Mouse (Mus musculus): ENCODE measurements around the gene Smim24. TPM values are rescaled to one million over a fixed set of nuclear protein-coding genes. Genes with fewer than 3 reads are reported as not detected.
A peak's percentile ranks its signal among the peaks of the same experiment; 100 is the strongest.

The Smim24 gene
- total RNA-seq, 2 experiments from 2014 or later = 1.1 to 1.2 TPM

GRCm38 (mm10) chr10:81389801-81390677 lies 2.8 kb upstream of the Smim24 start:
- DNase-seq (ENCODE audit: low spot score in 2 of 2) = peak; percentile 83 to 85

GRCm38 (mm10) chr10:81390678-81390965 lies 2.2 kb upstream of the Smim24 start:
- DNase-seq (ENCODE audit: low spot score in 2 of 2) = no peak

GRCm38 (mm10) chr10:81392270-81392669 lies 581 bp upstream of the Smim24 start:
- no peak for DNase-seq (ENCODE audit: low spot score in 2 of 2)

GRCm38 (mm10) chr10:81393456-81394063 lies 709 bp downstream of the Smim24 start:
- DNase-seq (ENCODE audit: low spot score in 2 of 2) = no peak

GRCm38 (mm10) chr10:81395127-81395526 lies 2.3 kb downstream of the Smim24 start:
- peak; percentile 64 to 71 for DNase-seq (ENCODE audit: low spot score in 2 of 2)

- no peak for DNase-seq (ENCODE audit: low spot score in 2 of 2)
Observed at GRCm38 (mm10) chr10:81395865-81396264, 3.0 kb downstream of the Smim24 start.

- no peak for DNase-seq (ENCODE audit: low spot score in 2 of 2)
Observed at GRCm38 (mm10) chr10:81396749-81397148, 3.9 kb downstream of the Smim24 start.

- no peak for DNase-seq (ENCODE audit: low spot score in 2 of 2)
Observed at GRCm38 (mm10) chr10:81399296-81399695, 6.4 kb downstream of the Smim24 start.

GRCm38 (mm10) chr10:81399798-81400308 lies 7.0 kb downstream of the Smim24 start:
- no peak for DNase-seq (ENCODE audit: low spot score in 2 of 2)

- DNase-seq (ENCODE audit: low spot score in 2 of 2) = no peak
Observed at GRCm38 (mm10) chr10:81400371-81401204, 7.7 kb downstream of the Smim24 start.

GRCm38 (mm10) chr10:81401205-81401520 lies 8.3 kb downstream of the Smim24 start:
- no peak for DNase-seq (ENCODE audit: low spot score in 2 of 2)

- DNase-seq (ENCODE audit: low spot score in 2 of 2) = no peak
Observed at GRCm38 (mm10) chr10:81401521-81402226, 8.8 kb downstream of the Smim24 start.

- DNase-seq (ENCODE audit: low spot score in 2 of 2) = no peak
Observed at GRCm38 (mm10) chr10:81402227-81402765, 9.4 kb downstream of the Smim24 start.

- no peak for DNase-seq (ENCODE audit: low spot score in 2 of 2)
Observed at GRCm38 (mm10) chr10:81403511-81403910, 10.7 kb downstream of the Smim24 start.

GRCm38 (mm10) chr10:81404082-81404481 lies 11.2 kb downstream of the Smim24 start:
- DNase-seq (ENCODE audit: low spot score in 2 of 2) = no peak

- no peak for DNase-seq (ENCODE audit: low spot score in 2 of 2)
Observed at GRCm38 (mm10) chr10:81404720-81405119, 11.9 kb downstream of the Smim24 start.

GRCm38 (mm10) chr10:81405588-81406201 lies 12.8 kb downstream of the Smim24 start:
- peak in 1 of 2 experiments; percentile 66 for DNase-seq (ENCODE audit: low spot score in 2 of 2)

- DNase-seq (ENCODE audit: low spot score in 2 of 2) = no peak
Observed at GRCm38 (mm10) chr10:81406504-81407440, 13.9 kb downstream of the Smim24 start.
